9 mouse cellular contexts compared by ENCODE assay signal in genomic region chrX:164287077-164287476, GRCm38 (mm10). TPM values are rescaled to one million over a fixed set of nuclear protein-coding genes. Genes with fewer than 3 reads are reported as not detected.
DNase-seq lines count a peak whose midpoint lies in the region; ATAC-seq and TF ChIP-seq lines count a peak whose summit lies in the region.
"Had no signal": no experiment of that assay in that cellular context is flagged by ENCODE, and none has a peak within 500 bp of the region (broad histone marks: within the 10 kb centered on the region; RNA-seq: fewer than 3 reads in every experiment).

No protein-coding gene starts in this region.

- H3K36me3 ChIP-seq in midbrain, postnatal 0 days (ENCODE audit: insufficient read depth, low read length), result no peaks in the 10 kb centered on the region
- H3K36me3 ChIP-seq in midbrain, embryonic 13.5 days, result no peaks in the 10 kb centered on the region
- H3K36me3 ChIP-seq in lung, embryonic 14.5 days (ENCODE audit: insufficient read depth), result no peaks in the 10 kb centered on the region
- no peaks in the 10 kb centered on the region for H3K36me3 ChIP-seq in midbrain, embryonic 11.5 days (ENCODE audit: control insufficient read depth, insufficient read depth, low read length)
- H3K36me3 ChIP-seq: heart, embryonic 15.5 days had no signal

- H3K9ac ChIP-seq in midbrain, postnatal 0 days (replicated peaks; ENCODE audit: low read length, poor library complexity, severe bottlenecking), result no peak overlapping the region
- no peak overlapping the region for H3K9ac ChIP-seq in midbrain, embryonic 13.5 days (replicated peaks)
- no peak overlapping the region for H3K9ac ChIP-seq in lung, embryonic 14.5 days
- no peak overlapping the region for H3K9ac ChIP-seq in midbrain, embryonic 11.5 days (ENCODE audit: low read length)
- H3K9ac ChIP-seq: heart, embryonic 15.5 days had no signal

- H3K4me3 ChIP-seq in midbrain, postnatal 0 days (ENCODE audit: low read depth, low read length), result no peak overlapping the region
- no peak overlapping the region for H3K4me3 ChIP-seq in midbrain, embryonic 13.5 days (replicated peaks)
- no peak overlapping the region for H3K4me3 ChIP-seq in lung, embryonic 14.5 days (ENCODE audit: low read depth, low read length)
- no peak overlapping the region for H3K4me3 ChIP-seq in midbrain, embryonic 11.5 days (ENCODE audit: low read depth, low read length)
- H3K4me3 ChIP-seq: heart, embryonic 15.5 days had no signal

- no peaks in the 10 kb centered on the region; the same call in 1 of the 2 replicates for H3K27me3 ChIP-seq in midbrain, postnatal 0 days (ENCODE audit: insufficient read depth, low read length)
- H3K27me3 ChIP-seq in midbrain, embryonic 13.5 days, result peaks cover 12% of the 10 kb centered on the region; the same call in 1 of the 2 replicates
- no peaks in the 10 kb centered on the region for H3K27me3 ChIP-seq in lung, embryonic 14.5 days (ENCODE audit: insufficient read depth, low read length)
- H3K27me3 ChIP-seq in midbrain, embryonic 11.5 days (ENCODE audit: control insufficient read depth, insufficient read depth, low read length), result no peaks in the 10 kb centered on the region
- H3K27me3 ChIP-seq: heart, embryonic 15.5 days had no signal

- peak; percentile 62 for TF ChIP-seq CTCF in midbrain, postnatal 0 days (IDR thresholded peaks at IDR 0.05)
- TF ChIP-seq CTCF in lung, embryonic 14.5 days (IDR thresholded peaks at IDR 0.05; ENCODE audit: low read depth), result peak; percentile 59

- intact Hi-C loops in gastrocnemius, postnatal 14 days (cut with DNase I; ENCODE audit: low total_unique reads), result no loop called here

- H3K4me2 ChIP-seq in midbrain, postnatal 0 days (ENCODE audit: low read depth, low read length, poor library complexity, severe bottlenecking), result no peak overlapping the region
- H3K4me2 ChIP-seq in midbrain, embryonic 13.5 days (replicated peaks), result no peak overlapping the region
- no peak overlapping the region for H3K4me2 ChIP-seq in lung, embryonic 14.5 days
- no peak overlapping the region for H3K4me2 ChIP-seq in midbrain, embryonic 11.5 days
- H3K4me2 ChIP-seq: heart, embryonic 15.5 days had no signal

- H3K4me1 ChIP-seq in midbrain, postnatal 0 days (ENCODE audit: insufficient read depth, low read length), result no peaks in the 10 kb centered on the region
- H3K4me1 ChIP-seq in midbrain, embryonic 13.5 days (replicated peaks), result no peaks in the 10 kb centered on the region
- no peaks in the 10 kb centered on the region for H3K4me1 ChIP-seq in lung, embryonic 14.5 days (ENCODE audit: insufficient read depth)
- no peaks in the 10 kb centered on the region for H3K4me1 ChIP-seq in midbrain, embryonic 11.5 days (ENCODE audit: control insufficient read depth, insufficient read depth, low read length)
- H3K4me1 ChIP-seq: heart, embryonic 15.5 days had no signal

- 51% methylated on average over 3 of the region's 3 CpGs for WGBS in midbrain, postnatal 0 days
- 71% methylated on average over 3 of the region's 3 CpGs for WGBS in midbrain, embryonic 13.5 days
- WGBS in lung, embryonic 14.5 days, result 68% methylated on average over 3 of the region's 3 CpGs
- WGBS in midbrain, embryonic 11.5 days, result 68% methylated on average over 3 of the region's 3 CpGs

- no peak for ATAC-seq in midbrain, postnatal 0 days (ENCODE audit: low FRiP score)
- no peak for ATAC-seq in midbrain, embryonic 13.5 days
- no peak for ATAC-seq in lung, embryonic 14.5 days (ENCODE audit: insufficient read depth)
- no peak for ATAC-seq in activated CD4-positive, CD25-positive, alpha-beta regulatory T cell, adult 4 months
- no peak for ATAC-seq in midbrain, embryonic 11.5 days (ENCODE audit: low FRiP score)

- DNase-seq in gastrocnemius, postnatal 10 days, result peak; percentile 4
- DNase-seq in gastrocnemius, postnatal 14 days, result no peak
- DNase-seq in midbrain, postnatal 0 days (ENCODE audit: low spot score), result peak; percentile 16
- peak; percentile 45 for DNase-seq in adipocyte (ENCODE audit: low spot score)
- peak; percentile 72 for DNase-seq in lung, embryonic 14.5 days
- DNase-seq in midbrain, embryonic 11.5 days (ENCODE audit: low spot score, missing footprints), result no peak

- no peaks in the 10 kb centered on the region for H3K9me3 ChIP-seq in midbrain, postnatal 0 days (ENCODE audit: low read length)
- H3K9me3 ChIP-seq in midbrain, embryonic 13.5 days, result no peaks in the 10 kb centered on the region
- no peaks in the 10 kb centered on the region for H3K9me3 ChIP-seq in lung, embryonic 14.5 days (ENCODE audit: low read depth, low read length)
- H3K9me3 ChIP-seq in midbrain, embryonic 11.5 days (ENCODE audit: control insufficient read depth, low read length), result no peaks in the 10 kb centered on the region
- H3K9me3 ChIP-seq: heart, embryonic 15.5 days had no signal

- no peak overlapping the region for H3K27ac ChIP-seq in midbrain, postnatal 0 days (ENCODE audit: low read depth, low read length)
- no peak overlapping the region for H3K27ac ChIP-seq in midbrain, embryonic 13.5 days
- H3K27ac ChIP-seq in lung, embryonic 14.5 days (ENCODE audit: low read depth), result no peak overlapping the region
- no peak overlapping the region for H3K27ac ChIP-seq in midbrain, embryonic 11.5 days (ENCODE audit: low read depth, low read length)
- H3K27ac ChIP-seq: heart, embryonic 15.5 days had no signal

RNA-seq across cellular contexts. Expression of gene Pir, which starts 17.9 kb away (rescaled TPM):
- 1 to 10 TPM; 2.6 to 2.7 TPM for total RNA-seq in gastrocnemius, postnatal 10 days (2021)
- 1 to 10 TPM; 1.0 to 2.5 TPM for total RNA-seq in gastrocnemius, postnatal 14 days (2021)
- total RNA-seq in midbrain, postnatal 0 days (2014; rRNA removed), result 0.55 and 1.1 TPM in 2 replicates
- 3.2 and 5.6 TPM in 2 replicates for polyA plus RNA-seq in midbrain, postnatal 0 days (2015; fragmentation: Nextera tagmentation; extraction: Ambion mirVana)
- 2.2 and 3.7 TPM in 2 replicates for polyA plus RNA-seq in midbrain, embryonic 13.5 days (2015; fragmentation: Nextera tagmentation; extraction: Ambion mirVana)
- polyA plus RNA-seq in lung, embryonic 14.5 days (2014; fragmentation: Nextera tagmentation; extraction: Ambion mirVana), result 15.1 and 15.9 TPM in 2 replicates
- not detected for polyA plus RNA-seq in activated CD4-positive, CD25-positive, alpha-beta regulatory T cell, adult 4 months (2017; shearing (Covaris generic))
- polyA plus RNA-seq in midbrain, embryonic 11.5 days (2014; fragmentation: Nextera tagmentation; extraction: Ambion mirVana), result 6.4 and 6.7 TPM in 2 replicates

RNA-seq across cellular contexts. Expression of gene Bmx, which starts 29.1 kb away (rescaled TPM):
- total RNA-seq in gastrocnemius, postnatal 10 days (2021), result under 1 TPM; 0.75 to 0.86 TPM
- total RNA-seq in gastrocnemius, postnatal 14 days (2021), result under 1 TPM; 0.44 to 0.86 TPM
- 0.42 and 0.93 TPM in 2 replicates for total RNA-seq in midbrain, postnatal 0 days (2014; rRNA removed)
- 0.48 and 0.58 TPM in 2 replicates for polyA plus RNA-seq in midbrain, postnatal 0 days (2015; fragmentation: Nextera tagmentation; extraction: Ambion mirVana)
- 0.39 and 0.82 TPM in 2 replicates for polyA plus RNA-seq in midbrain, embryonic 13.5 days (2015; fragmentation: Nextera tagmentation; extraction: Ambion mirVana)
- 0.66 and 1.1 TPM in 2 replicates for polyA plus RNA-seq in lung, embryonic 14.5 days (2014; fragmentation: Nextera tagmentation; extraction: Ambion mirVana)
- not detected for polyA plus RNA-seq in activated CD4-positive, CD25-positive, alpha-beta regulatory T cell, adult 4 months (2017; shearing (Covaris generic))
- polyA plus RNA-seq in midbrain, embryonic 11.5 days (2014; fragmentation: Nextera tagmentation; extraction: Ambion mirVana), result 0.52 and 0.66 TPM in 2 replicates

Comparison
In these comparisons a context has a peak if more than half of its experiments do, and no peak if none do; other contexts are left out.
1. DNase-seq: peak in gastrocnemius, postnatal 10 days (single experiment), midbrain, postnatal 0 days (single experiment), adipocyte (single experiment) and lung, embryonic 14.5 days (single experiment); none in gastrocnemius, postnatal 14 days (single experiment) and midbrain, embryonic 11.5 days (single experiment).